Mouse (Mus musculus): Measurements from ENCODE around the gene Nup210l. TPM values are rescaled to one million over a fixed set of nuclear protein-coding genes. Genes with fewer than 3 reads are reported as not detected.

Gene Nup210l
- polyA plus RNA-seq, 1 experiment = 0.35 TPM

- H3ac ChIP-seq (ENCODE audit: control insufficient read depth, insufficient read length) = peak within 1 kb of the TSS; percentile 87
- no peaks in the 10 kb centered on the region for H3K27me3 ChIP-seq (ENCODE audit: control insufficient read depth, insufficient read depth, insufficient read length)
- peak within 1 kb of the TSS; percentile 83 for H3K4me3 ChIP-seq
- peak within 1 kb of the TSS; percentile 81 for H3K4me2 ChIP-seq (ENCODE audit: low read depth)
- H3K79me2 ChIP-seq (ENCODE audit: control insufficient read depth, insufficient read depth) = peaks cover 42% of the 10 kb centered on the region
- TF ChIP-seq POLR2A (IDR thresholded peaks at IDR 0.05; ENCODE audit: insufficient read length, low read depth) (no peak), USF1 (IDR thresholded peaks at IDR 0.05; ENCODE audit: low read depth) (no peak), MYOD1 (IDR thresholded peaks at IDR 0.05; ENCODE audit: control insufficient read depth in 1 of 3, insufficient read length in 2 of 3, low read depth in 2 of 3) (no peak), TCF12 (IDR thresholded peaks at IDR 0.05; ENCODE audit: insufficient read depth, poor library complexity, severe bottlenecking) (no peak), SRF (IDR thresholded peaks at IDR 0.05; ENCODE audit: control insufficient read depth, insufficient read length, low read depth) (no peak), MYOG (IDR thresholded peaks at IDR 0.05; ENCODE audit: control insufficient read depth in 1 of 3, insufficient read depth in 1 of 3, insufficient read length in 2 of 3, low read depth in 2 of 3) (peak in 1 of 3 experiments; percentile 9), MAX (IDR thresholded peaks at IDR 0.05; ENCODE audit: low read depth) (no peak), E2F4 (IDR thresholded peaks at IDR 0.05; ENCODE audit: insufficient read depth) (no peak), CEBPB (IDR thresholded peaks at IDR 0.05; ENCODE audit: insufficient read depth, poor library complexity, severe bottlenecking) (no peak), REST (IDR thresholded peaks at IDR 0.05; ENCODE audit: insufficient read depth, insufficient read length) (no peak), POLR2AphosphoS2 (IDR thresholded peaks at IDR 0.05; ENCODE audit: insufficient read length, low read depth) (peak; percentile 78)
- peaks cover 18% of the 10 kb centered on the region for H3K36me3 ChIP-seq (ENCODE audit: control insufficient read depth, insufficient read depth)
Measured at GRCm38 (mm10) chr3:90253653-90254418, 149.9 kb downstream of the Nup210l start, which contains the start of gene Crtc2. Crtc2 (plus strand) TSS chr3:90254163.

GRCm38 (mm10) chr3:90254419-90255193, 150.7 kb downstream of the Nup210l start:
- Histone ChIP-seq H3K79me2 (ENCODE audit: control insufficient read depth, insufficient read depth) (peaks cover 41% of the 10 kb centered on the region), H3K36me3 (ENCODE audit: control insufficient read depth, insufficient read depth) (peaks cover 24% of the 10 kb centered on the region), H3K4me2 (ENCODE audit: low read depth) (peak overlapping the region; percentile 81), H3ac (ENCODE audit: control insufficient read depth, insufficient read length) (peak overlapping the region; percentile 87), H3K27me3 (ENCODE audit: control insufficient read depth, insufficient read depth, insufficient read length) (no peaks in the 10 kb centered on the region), H3K4me3 (peak overlapping the region; percentile 83)
- TF ChIP-seq TCF12 (IDR thresholded peaks at IDR 0.05; ENCODE audit: insufficient read depth, poor library complexity, severe bottlenecking) (no peak), MYOG (IDR thresholded peaks at IDR 0.05; ENCODE audit: control insufficient read depth in 1 of 3, insufficient read depth in 1 of 3, insufficient read length in 2 of 3, low read depth in 2 of 3) (no peak), USF1 (IDR thresholded peaks at IDR 0.05; ENCODE audit: low read depth) (no peak), E2F4 (IDR thresholded peaks at IDR 0.05; ENCODE audit: insufficient read depth) (no peak), REST (IDR thresholded peaks at IDR 0.05; ENCODE audit: insufficient read depth, insufficient read length) (no peak), MYOD1 (IDR thresholded peaks at IDR 0.05; ENCODE audit: control insufficient read depth in 1 of 3, insufficient read length in 2 of 3, low read depth in 2 of 3) (no peak), TCF3 (IDR thresholded peaks at IDR 0.05; ENCODE audit: insufficient read length, low read depth) (no peak), POLR2A (IDR thresholded peaks at IDR 0.05; ENCODE audit: insufficient read length, low read depth) (no peak), POLR2AphosphoS2 (IDR thresholded peaks at IDR 0.05; ENCODE audit: insufficient read length, low read depth) (no peak), MAX (IDR thresholded peaks at IDR 0.05; ENCODE audit: low read depth) (no peak), SRF (IDR thresholded peaks at IDR 0.05; ENCODE audit: control insufficient read depth, insufficient read length, low read depth) (no peak), CEBPB (IDR thresholded peaks at IDR 0.05; ENCODE audit: insufficient read depth, poor library complexity, severe bottlenecking) (no peak)

- peaks cover 25% of the 10 kb centered on the region for H3K36me3 ChIP-seq (ENCODE audit: control insufficient read depth, insufficient read depth)
- H3K4me2 ChIP-seq (ENCODE audit: low read depth) = peak overlapping the region; percentile 81
- H3K4me3 ChIP-seq = peak overlapping the region; percentile 83
- TF ChIP-seq REST (IDR thresholded peaks at IDR 0.05; ENCODE audit: insufficient read depth, insufficient read length) = no peak
- no peak for TF ChIP-seq E2F4 (IDR thresholded peaks at IDR 0.05; ENCODE audit: insufficient read depth)
- TF ChIP-seq TCF12 (IDR thresholded peaks at IDR 0.05; ENCODE audit: insufficient read depth, poor library complexity, severe bottlenecking) = no peak
- TF ChIP-seq MYOG (IDR thresholded peaks at IDR 0.05; ENCODE audit: control insufficient read depth in 1 of 3, insufficient read depth in 1 of 3, insufficient read length in 2 of 3, low read depth in 2 of 3) = no peak
- TF ChIP-seq CEBPB (IDR thresholded peaks at IDR 0.05; ENCODE audit: insufficient read depth, poor library complexity, severe bottlenecking) = no peak
- no peak for TF ChIP-seq POLR2AphosphoS2 (IDR thresholded peaks at IDR 0.05; ENCODE audit: insufficient read length, low read depth)
- no peak for TF ChIP-seq MAX (IDR thresholded peaks at IDR 0.05; ENCODE audit: low read depth)
- no peak for TF ChIP-seq USF1 (IDR thresholded peaks at IDR 0.05; ENCODE audit: low read depth)
- no peak for TF ChIP-seq SRF (IDR thresholded peaks at IDR 0.05; ENCODE audit: control insufficient read depth, insufficient read length, low read depth)
- no peak for TF ChIP-seq TCF3 (IDR thresholded peaks at IDR 0.05; ENCODE audit: insufficient read length, low read depth)
- no peak for TF ChIP-seq POLR2A (IDR thresholded peaks at IDR 0.05; ENCODE audit: insufficient read length, low read depth)
- TF ChIP-seq MYOD1 (IDR thresholded peaks at IDR 0.05; ENCODE audit: control insufficient read depth in 1 of 3, insufficient read length in 2 of 3, low read depth in 2 of 3) = no peak
- peak overlapping the region; percentile 87 for H3ac ChIP-seq (ENCODE audit: control insufficient read depth, insufficient read length)
- peaks cover 37% of the 10 kb centered on the region for H3K79me2 ChIP-seq (ENCODE audit: control insufficient read depth, insufficient read depth)
- H3K27me3 ChIP-seq (ENCODE audit: control insufficient read depth, insufficient read depth, insufficient read length) = no peaks in the 10 kb centered on the region
Measured at GRCm38 (mm10) chr3:90255194-90255565, 151.2 kb downstream of the Nup210l start.

- Histone ChIP-seq H3K36me3 (ENCODE audit: control insufficient read depth, insufficient read depth) (peaks cover 23% of the 10 kb centered on the region), H3K79me2 (ENCODE audit: control insufficient read depth, insufficient read depth) (peaks cover 37% of the 10 kb centered on the region), H3K4me2 (ENCODE audit: low read depth) (peak overlapping the region; percentile 81)
Measured at GRCm38 (mm10) chr3:90255784-90256353, 151.9 kb downstream of the Nup210l start.

More at GRCm38 (mm10) chr3:90255784-90256353, 151.9 kb downstream of the Nup210l start:
- TF ChIP-seq MYOD1 (IDR thresholded peaks at IDR 0.05; ENCODE audit: control insufficient read depth in 1 of 3, insufficient read length in 2 of 3, low read depth in 2 of 3) (no peak), POLR2AphosphoS2 (IDR thresholded peaks at IDR 0.05; ENCODE audit: insufficient read length, low read depth) (no peak), MAX (IDR thresholded peaks at IDR 0.05; ENCODE audit: low read depth) (no peak), CEBPB (IDR thresholded peaks at IDR 0.05; ENCODE audit: insufficient read depth, poor library complexity, severe bottlenecking) (no peak), REST (IDR thresholded peaks at IDR 0.05; ENCODE audit: insufficient read depth, insufficient read length) (no peak), POLR2A (IDR thresholded peaks at IDR 0.05; ENCODE audit: insufficient read length, low read depth) (no peak), TCF3 (IDR thresholded peaks at IDR 0.05; ENCODE audit: insufficient read length, low read depth) (no peak)
- Histone ChIP-seq H3K4me3 (peak overlapping the region; percentile 83), H3ac (ENCODE audit: control insufficient read depth, insufficient read length) (no peak overlapping the region), H3K27me3 (ENCODE audit: control insufficient read depth, insufficient read depth, insufficient read length) (no peaks in the 10 kb centered on the region)

Data from myocyte (in vitro differentiated cells).